In the genomic region with DNA sequence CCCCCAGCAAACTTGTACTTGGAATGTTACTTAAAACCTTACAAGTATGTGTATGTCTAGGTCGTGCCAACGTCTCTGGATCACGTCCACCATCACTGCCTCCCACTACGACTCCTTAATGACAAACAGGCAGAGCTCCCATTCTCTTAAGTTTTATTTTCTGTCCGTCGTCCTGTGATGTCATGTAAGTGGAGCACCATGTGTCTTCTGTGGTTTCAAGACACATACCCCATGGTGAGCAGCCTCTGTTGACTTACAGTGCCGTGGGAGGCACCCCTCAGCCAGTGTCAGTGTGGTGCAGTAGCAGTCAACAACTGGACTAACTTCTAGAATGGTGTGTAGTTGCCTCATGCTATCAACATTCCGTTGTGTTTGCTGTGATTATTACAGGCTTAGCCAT, we compare ENCODE assay signal across 19 mouse cellular contexts.
"Had no signal": no experiment of that assay in that cellular context is flagged by ENCODE, and none has a peak within 500 bp of the region (broad histone marks: within the 10 kb centered on the region; RNA-seq: fewer than 3 reads in every experiment).

No protein-coding gene starts in this region.

- H3K4me3 ChIP-seq: intestine, embryonic 15.5 days; left cerebral cortex, adult 2 months; liver, embryonic 13.5 days; midbrain, embryonic 12.5 days; myocyte; neural tube, embryonic 13.5 days; stomach, embryonic 15.5 days had no signal

- DNase-seq: kidney, adult 11 months; kidney, adult 9 months; kidney, postnatal 25 days; layer of hippocampus, postnatal 36 days; liver, embryonic 13.5 days; lung, postnatal 4 days; retina, postnatal 1 day; right cerebral cortex, postnatal 25 days; spleen, adult 18-20 months; thymus, postnatal 25 days had no signal

- H3K4me1 ChIP-seq: midbrain, embryonic 12.5 days had no signal

- ATAC-seq: intestine, embryonic 15.5 days; lung, postnatal 0 days; midbrain, embryonic 16.5 days had no signal

- H3K27me3 ChIP-seq: intestine, embryonic 15.5 days; liver, embryonic 13.5 days; midbrain, embryonic 12.5 days; neural tube, embryonic 13.5 days; stomach, embryonic 15.5 days had no signal

- H3K9me3 ChIP-seq: intestine, embryonic 15.5 days; liver, embryonic 13.5 days; midbrain, embryonic 12.5 days; neural tube, embryonic 13.5 days; stomach, embryonic 15.5 days had no signal

- H3K4me2 ChIP-seq: intestine, embryonic 15.5 days; liver, embryonic 13.5 days; midbrain, embryonic 12.5 days; neural tube, embryonic 13.5 days; stomach, embryonic 15.5 days had no signal

- H3K9ac ChIP-seq: intestine, embryonic 15.5 days; liver, embryonic 13.5 days; midbrain, embryonic 12.5 days; neural tube, embryonic 13.5 days; stomach, embryonic 15.5 days had no signal

- H3K27ac ChIP-seq: intestine, embryonic 15.5 days; kidney, postnatal 0 days; left cerebral cortex, adult 2 months; liver, embryonic 13.5 days; midbrain, embryonic 12.5 days; neural tube, embryonic 13.5 days; stomach, embryonic 15.5 days had no signal

- H3K36me3 ChIP-seq: intestine, embryonic 15.5 days; liver, embryonic 13.5 days had no signal
